Mouse (Mus musculus) CD4-positive, CD25-positive, alpha-beta regulatory T cell, adult 4 months (primary cell): ENCODE data around the gene Bad. TPM values are rescaled to one million over a fixed set of nuclear protein-coding genes. Genes with fewer than 3 reads are reported as not detected.
A peak's percentile ranks its signal among the peaks of the same experiment; 100 is the strongest.
"Not testable (repeated sequence)": the region's sequence is repeated elsewhere in the genome, so short reads cannot be mapped to it uniquely, and the experiment has no call there.

Experiments
- ATAC-seq: one replicate; pipeline ENCODE4 v1.8.0; 2017
- polyA plus RNA-seq, 2 experiments: library from polyadenylated mRNA; unstranded; fragments of 100-300 nt; shearing (Covaris generic); gene quantifications; one replicate each; pipeline ENCODE4 v1.2.1; 2017

The Bad gene
- polyA plus RNA-seq, result 10 to 100 TPM; 36.8 to 49.6 TPM

- peak; percentile 72 for ATAC-seq
Observed at GRCm38 (mm10) chr19:6941372-6942248, at the start of gene Bad. Bad (plus strand) TSS chr19:6941861.

GRCm38 (mm10) chr19:6892512-6892911 lies 49.1 kb upstream of the Bad start:
- no peak for ATAC-seq

DNA sequence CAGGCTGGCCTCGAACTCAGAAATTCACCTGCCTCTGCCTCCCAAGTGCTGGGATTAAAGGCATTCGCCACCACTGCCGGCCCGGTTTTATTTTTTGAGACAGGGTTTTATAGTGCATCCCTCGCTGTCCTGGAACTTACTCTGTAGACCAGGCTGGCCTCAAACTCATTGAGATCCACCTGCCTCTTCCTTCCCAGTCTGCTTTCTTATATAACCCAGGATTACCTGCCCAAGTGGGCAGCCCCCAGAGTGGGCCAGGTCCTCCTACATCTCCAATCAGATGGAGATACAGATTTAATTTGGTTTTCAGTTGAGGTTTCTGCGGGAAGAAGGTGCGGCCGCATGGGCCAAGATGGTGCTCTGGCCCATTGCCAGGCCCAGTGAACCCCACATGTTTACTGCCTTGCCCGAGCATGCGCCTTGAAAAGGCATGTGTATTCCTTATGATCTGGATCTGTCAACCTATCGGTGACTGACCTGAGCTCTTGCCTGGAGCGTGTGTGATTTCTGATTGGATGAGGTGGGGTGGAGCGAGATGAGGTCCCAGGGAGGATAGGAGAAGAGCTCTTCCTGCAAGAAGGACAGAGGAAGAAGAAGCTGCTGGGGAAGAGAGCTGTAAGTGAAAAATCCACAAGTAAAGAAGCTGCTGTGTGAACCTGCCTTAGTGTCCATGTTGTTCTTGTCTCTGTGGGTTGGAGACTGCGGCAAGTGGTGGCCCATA lies 47.8 kb upstream of the Bad start:
- ATAC-seq, result no peak

DNA sequence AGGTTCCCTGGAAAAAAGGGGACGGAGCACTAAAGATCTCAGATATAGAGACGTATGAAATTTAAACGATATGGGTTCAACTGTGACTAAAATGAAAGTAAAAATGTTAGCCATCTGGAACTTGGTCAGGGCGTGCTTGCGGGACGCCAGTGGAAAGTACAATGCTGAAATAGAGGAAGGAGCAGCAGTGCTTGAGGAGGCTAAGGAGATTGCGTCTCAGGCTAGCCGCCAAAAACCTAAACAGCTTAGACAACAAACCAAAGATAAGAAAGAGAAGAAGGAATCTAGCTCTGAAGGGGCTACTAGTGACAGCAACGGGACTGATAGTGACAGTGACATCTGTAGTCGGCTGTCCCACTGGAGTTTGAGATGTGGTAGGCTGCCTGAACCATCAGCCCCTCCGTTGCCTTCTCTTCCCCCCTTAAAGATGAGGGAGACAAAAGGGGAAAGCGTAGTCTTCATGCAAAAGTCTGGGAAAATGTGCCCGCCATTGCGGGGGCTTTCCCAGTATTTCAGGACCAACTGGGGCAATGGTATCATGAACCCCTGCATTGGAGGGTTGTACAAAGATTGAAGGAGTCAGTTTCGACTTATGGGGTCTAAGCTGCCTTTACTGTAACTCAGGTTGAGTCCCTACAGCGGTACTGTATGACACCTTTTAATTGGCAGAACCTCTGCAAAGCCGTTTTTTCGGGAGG lies 45.9 kb upstream of the Bad start:
- ATAC-seq, result not testable (repeated sequence)

DNA sequence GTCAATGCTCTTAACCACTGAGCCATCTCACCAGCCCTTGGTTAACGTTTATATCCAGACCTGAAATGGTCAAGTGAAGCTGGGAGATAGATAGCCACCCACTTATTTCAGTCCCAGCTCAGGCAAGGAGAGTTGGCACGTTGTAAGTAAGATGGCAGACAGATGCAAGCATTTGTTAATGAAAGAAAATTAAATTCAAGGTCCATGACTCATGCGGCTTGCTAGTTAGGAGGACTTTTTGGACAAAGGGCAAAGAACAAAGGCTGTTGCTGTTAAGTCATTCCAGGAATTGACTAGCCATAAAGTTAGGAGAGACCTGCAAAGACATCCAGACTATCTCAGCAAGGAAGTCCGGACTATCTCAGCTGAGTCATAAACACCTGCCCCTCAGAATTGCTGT lies 42.0 kb upstream of the Bad start:
- ATAC-seq, result no peak

DNA sequence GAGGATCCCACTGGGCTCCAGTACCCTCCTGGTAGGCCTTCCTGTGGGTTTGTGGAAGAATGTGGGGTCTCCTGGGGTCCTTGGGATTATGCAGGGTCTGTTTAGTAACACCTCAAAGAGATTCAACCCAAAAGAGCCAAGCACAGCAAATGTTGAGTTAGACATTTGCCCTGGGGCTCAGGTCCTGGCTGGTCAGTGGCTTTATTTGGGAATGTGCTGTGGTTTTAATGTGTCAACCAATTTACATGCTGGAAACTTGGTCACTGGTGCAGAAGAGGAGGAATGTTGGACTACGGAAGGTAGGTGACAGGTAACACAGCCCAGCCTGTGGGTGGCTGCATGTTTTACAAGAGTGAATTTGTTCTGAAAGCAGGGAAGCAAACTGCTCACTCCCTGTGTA lies 38.6 kb upstream of the Bad start:
- ATAC-seq, result no peak

DNA sequence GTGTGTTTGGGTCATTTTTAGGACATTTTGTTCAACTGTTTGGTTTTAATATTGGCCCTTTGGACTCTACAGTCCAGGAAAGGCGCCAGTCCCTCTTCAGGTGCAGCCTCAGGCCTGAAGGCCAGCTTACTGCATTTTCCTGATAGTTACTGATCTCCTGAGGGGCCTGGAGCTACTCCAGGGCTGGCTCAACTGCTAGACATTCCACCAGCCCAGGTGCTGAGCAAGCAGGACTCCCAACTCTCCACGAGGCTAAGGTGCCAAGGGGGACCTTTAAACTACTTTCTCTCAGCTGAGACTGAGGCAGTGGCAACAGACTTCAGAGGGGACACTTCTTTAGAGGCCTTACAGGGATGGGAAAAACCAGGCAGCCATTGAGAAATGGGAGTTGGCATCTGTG lies 36.8 kb upstream of the Bad start:
- ATAC-seq, result no peak

GRCm38 (mm10) chr19:6905498-6906159 lies 36.0 kb upstream of the Bad start:
- no peak for ATAC-seq

GRCm38 (mm10) chr19:6906199-6906598 lies 35.5 kb upstream of the Bad start:
- ATAC-seq, result no peak

DNA sequence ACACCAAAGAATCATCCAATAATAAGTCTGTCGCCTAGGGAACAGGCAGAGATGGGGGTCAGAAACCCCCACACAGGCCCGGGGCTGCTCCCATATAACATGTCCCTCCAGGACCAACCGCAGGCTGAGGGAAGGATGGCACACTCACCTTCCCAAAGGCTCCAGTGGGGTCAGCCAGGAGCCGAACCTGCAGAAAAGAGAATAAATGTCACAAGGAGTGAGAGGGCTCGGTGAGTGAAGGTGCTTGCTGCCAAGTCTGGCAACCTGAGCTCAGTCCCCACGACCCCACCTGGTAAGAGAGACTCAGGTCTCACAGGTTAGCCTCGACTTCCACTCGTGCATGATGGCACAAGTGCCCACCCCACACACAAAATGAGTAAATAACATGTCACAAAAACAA lies 34.6 kb upstream of the Bad start:
- ATAC-seq, result no peak

DNA sequence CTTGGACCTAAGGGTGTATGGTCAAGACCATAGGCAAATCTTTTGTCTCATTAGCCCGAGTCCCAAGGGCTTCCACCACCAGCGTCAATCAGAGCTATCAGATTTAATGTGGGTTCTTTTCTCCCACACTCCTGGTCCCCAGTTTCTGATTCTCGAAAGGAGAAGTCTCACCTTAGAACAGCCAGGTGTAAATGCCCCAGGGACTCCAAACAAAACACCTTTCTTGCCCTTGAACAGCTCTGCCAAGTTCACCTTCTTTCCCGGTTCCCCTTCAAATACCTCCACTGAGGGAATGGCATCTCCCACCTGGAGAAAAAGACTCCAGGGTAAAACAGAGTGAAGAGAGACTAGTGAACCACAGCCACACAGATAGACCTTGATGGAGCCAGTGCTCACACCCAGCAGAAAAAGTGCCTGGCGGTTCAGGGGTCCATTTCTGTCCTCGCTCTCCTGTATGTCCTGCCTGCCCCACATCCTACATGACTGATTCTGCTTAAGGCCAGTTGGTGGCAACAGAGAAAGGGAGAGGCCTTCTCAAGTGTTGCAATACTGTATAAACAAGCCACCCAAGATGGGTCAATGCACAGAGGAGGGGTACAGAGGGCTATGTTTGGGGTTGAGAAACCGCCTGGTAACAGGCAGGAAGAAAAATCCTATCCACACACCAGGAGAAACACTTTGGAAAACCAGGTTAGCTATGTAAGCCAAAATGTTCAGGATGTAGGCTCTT lies 33.7 kb upstream of the Bad start:
- no peak for ATAC-seq

- ATAC-seq, result no peak
Observed at GRCm38 (mm10) chr19:6909021-6909420, 32.6 kb upstream of the Bad start.

DNA sequence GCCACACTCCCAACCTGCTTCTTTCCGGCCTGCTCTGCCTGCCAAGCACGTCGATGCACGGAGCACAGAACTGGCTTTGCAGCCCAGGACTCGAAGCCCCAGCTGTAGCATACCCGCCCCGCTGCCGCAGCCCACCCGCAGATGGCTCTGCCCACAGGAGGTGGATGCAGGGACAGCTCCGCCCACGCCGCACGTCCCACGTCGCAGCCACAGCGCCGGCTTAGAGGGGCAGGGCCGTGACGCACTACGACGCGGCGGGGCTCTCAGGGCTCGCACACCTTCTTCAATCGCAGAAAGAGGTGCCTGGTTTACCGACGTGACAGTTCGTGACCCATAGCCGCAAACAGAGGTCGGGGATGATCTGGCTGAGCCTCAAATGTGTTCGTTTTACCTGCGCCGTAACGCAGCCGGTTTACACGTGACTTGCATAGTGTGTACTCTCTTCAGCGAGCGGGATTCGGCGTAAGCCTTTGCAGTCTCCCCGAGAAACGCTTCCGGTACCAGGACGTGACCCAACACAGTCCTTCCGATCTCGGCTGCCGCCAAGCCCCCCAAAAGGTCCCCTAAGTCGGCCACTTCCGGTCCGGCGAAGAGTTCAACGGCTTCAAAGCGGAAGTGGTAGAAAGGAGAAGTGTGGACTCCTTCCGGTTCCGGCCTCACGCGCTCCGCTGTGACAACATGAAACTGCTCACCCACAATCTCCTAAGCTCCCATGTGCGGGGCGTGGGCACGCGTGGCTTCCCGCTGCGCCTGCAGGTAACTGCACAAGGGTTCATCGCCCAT lies 32.0 kb upstream of the Bad start, which contains the start of the genes Trmt112 and Prdx5:
TSS of gene Trmt112 (plus strand) at position 192 of the 783 bp plus-strand sequence.
TSS of gene Prdx5 (minus strand) at position 600 of the 783 bp plus-strand sequence.
- peak; percentile 83 for ATAC-seq

DNA sequence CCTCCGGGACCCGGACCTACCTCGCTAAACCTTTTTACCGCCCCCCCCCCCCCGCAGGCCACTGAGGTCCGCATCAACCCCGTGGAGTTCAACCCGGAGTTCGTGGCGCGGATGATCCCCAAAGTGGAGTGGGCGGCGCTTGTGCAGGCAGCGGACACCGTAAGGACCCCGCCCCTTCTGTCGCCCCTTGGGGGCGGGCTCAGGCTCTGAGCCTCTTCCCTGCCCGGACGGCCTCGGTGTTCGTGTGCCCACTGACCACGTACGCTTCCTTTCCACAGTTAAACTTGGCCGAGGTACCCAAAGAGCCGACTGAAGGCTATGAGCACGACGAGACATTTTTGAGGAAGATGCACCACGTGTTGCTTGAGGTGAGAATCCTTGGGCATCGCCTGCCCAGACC lies 31.4 kb upstream of the Bad start:
- peak; percentile 9 for ATAC-seq

DNA sequence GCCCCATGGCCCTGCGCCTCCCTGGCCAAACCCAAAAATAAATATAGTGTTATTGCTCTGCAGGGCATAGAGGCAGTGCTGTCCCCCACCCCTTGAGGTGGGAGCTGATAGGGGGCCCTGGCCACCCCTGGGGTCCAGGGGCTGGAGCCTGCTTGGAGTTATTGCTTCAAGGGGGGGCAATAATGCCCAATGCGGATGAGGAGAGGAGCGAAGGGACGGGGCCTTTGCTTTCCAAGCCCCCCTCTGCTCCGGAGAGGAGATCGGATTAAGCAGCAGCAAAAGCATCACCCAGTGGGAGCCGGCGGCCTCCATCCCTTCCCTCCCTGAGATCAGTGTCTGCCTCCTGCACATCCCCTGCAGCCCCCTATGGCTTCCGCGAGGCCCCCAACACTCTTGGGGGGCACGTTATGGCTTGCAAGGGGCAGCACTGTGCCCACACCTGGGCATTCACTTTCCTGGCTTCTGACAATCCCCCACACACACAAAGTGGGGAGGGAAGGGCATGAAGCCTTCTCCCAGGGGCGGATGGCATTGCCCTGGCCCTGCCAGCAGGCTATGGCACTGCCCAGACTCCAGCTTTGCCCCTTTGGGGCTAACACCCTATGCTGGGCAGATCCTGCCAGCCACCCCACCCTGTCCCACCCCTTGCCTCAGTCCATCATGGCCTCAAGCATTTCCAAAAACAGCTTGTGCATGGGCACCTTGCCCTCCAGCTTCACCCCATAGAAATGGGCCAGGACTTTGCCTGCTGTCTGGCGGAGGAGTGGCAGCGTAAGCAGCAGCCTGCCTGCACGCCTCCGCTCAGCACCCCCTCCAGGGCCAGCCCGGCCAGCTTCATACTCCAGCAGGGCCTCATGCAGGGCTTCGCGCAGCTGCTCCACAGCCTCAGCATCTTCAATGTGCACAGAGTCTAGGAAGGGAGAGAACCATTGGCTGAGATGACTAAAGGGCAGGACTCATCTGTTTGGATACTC lies 30.3 kb upstream of the Bad start:
- ATAC-seq, result no peak

GRCm38 (mm10) chr19:6912205-6912970 lies 29.3 kb upstream of the Bad start:
- no peak for ATAC-seq

- ATAC-seq, result no peak
Observed at GRCm38 (mm10) chr19:6913036-6913435, 28.6 kb upstream of the Bad start.

- no peak for ATAC-seq
Observed at GRCm38 (mm10) chr19:6913991-6914390, 27.7 kb upstream of the Bad start.

DNA sequence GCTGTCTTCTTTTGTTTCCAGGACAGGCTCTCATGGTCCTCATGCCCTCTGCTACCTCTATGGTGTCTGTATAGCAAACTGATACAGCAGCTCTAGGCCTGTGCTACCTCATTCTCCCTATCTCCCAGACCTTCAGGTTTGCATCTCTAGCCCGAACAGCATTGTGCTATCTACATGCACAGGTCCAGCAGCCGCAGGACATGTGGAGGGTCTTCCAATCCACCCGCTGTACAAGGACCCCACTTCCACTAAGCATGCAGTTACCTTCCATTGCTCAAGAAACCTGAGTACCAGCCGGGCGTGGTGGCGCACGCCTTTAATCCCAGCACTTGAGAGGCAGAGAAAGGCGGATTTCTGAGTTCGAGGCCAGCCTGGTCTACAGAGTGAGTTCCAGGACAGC lies 27.1 kb upstream of the Bad start:
- no peak for ATAC-seq
